Mouse (Mus musculus): ENCODE data around the gene Sf3b4. TPM values are rescaled to one million over a fixed set of nuclear protein-coding genes. Genes with fewer than 3 reads are reported as not detected.
A peak's percentile ranks its signal among the peaks of the same experiment; 100 is the strongest.

Sf3b4 gene
- polyA plus RNA-seq, 1 experiment from 2014 or later: 161 TPM

DNA sequence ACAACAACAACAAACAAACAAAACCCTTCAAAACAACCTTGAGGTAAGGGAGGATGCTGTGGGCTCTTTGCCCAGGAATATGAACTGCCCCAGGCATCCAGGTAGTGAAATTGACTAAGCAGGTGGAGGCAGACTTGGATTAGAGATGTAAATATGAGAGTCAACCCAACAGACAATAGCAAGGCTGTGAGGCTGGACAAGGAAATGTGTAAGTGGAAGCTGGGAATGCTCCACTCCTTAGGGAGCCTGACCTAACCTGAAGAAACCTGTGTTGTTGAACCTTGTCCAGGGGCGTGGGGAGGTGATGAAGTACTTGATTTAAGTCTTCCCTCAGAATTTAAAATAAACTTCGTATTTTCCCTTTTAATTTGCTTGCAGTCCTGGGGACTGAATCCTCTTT lies 6.8 kb downstream of the Sf3b4 start:
- 91% methylated on average over 2 of the region's 2 CpGs for WGBS
- no peak overlapping the region for H3K27ac ChIP-seq
- no peaks in the 10 kb centered on the region for H3K9me3 ChIP-seq (replicated peaks)
- H3K27me3 ChIP-seq: no peaks in the 10 kb centered on the region
- H3K36me3 ChIP-seq (ENCODE audit: poor library complexity, severe bottlenecking): peaks cover 48% of the 10 kb centered on the region
- H3K4me1 ChIP-seq: peaks cover 35% of the 10 kb centered on the region
- no peak overlapping the region for H3K4me2 ChIP-seq
- H3K4me3 ChIP-seq: no peak overlapping the region
- no peak for ATAC-seq
- no peak overlapping the region for H3K9ac ChIP-seq

DNA sequence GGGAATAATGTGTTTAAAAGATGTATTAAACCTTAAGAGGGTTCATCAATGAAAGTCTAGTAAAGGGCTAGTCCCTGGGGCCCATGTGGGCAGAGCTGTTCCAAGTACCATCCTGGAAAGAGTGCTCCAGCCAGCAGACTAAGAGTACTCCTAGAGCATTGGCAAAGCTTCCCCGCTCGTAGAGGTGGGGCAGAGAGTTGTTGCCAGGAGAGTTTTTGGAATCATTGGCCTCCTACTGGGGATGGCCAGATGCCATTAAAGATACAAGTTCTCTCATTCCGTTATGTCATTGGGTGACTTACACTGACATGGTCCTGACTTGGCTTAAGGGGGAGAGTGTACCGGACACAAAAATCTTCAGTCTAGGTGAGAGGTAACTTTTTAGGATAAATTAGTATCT lies 7.4 kb downstream of the Sf3b4 start:
- no peaks in the 10 kb centered on the region for H3K9me3 ChIP-seq (replicated peaks)
- H3K4me2 ChIP-seq: no peak overlapping the region
- no peak overlapping the region for H3K4me3 ChIP-seq
- H3K36me3 ChIP-seq (ENCODE audit: poor library complexity, severe bottlenecking): peaks cover 41% of the 10 kb centered on the region
- H3K4me1 ChIP-seq: peaks cover 28% of the 10 kb centered on the region
- H3K27me3 ChIP-seq: no peaks in the 10 kb centered on the region
- 66% methylated on average over 4 of the region's 4 CpGs for WGBS
- no peak for ATAC-seq
- no peak overlapping the region for H3K9ac ChIP-seq
- no peak overlapping the region for H3K27ac ChIP-seq

GRCm38 (mm10) chr3:96180727-96181477 lies 8.8 kb downstream of the Sf3b4 start, which contains the start of gene Sv2a:
Gene Sv2a, plus strand, starts transcription at chr3:96181151.
- peak; percentile 74 for ATAC-seq
- H3K9me3 ChIP-seq (replicated peaks): no peaks in the 10 kb centered on the region
- H3K27me3 ChIP-seq: no peaks in the 10 kb centered on the region
- peak within 1 kb of the TSS; percentile 59 for H3K4me3 ChIP-seq
- peaks cover 23% of the 10 kb centered on the region for H3K4me1 ChIP-seq
- H3K4me2 ChIP-seq: peak within 1 kb of the TSS; percentile 78
- peaks cover 35% of the 10 kb centered on the region for H3K36me3 ChIP-seq (ENCODE audit: poor library complexity, severe bottlenecking)
- 0% methylated on average over 11 of the region's 23 CpGs for WGBS
- peak within 1 kb of the TSS; percentile 84 for H3K9ac ChIP-seq
- peak within 1 kb of the TSS; percentile 61 for H3K27ac ChIP-seq

DNA sequence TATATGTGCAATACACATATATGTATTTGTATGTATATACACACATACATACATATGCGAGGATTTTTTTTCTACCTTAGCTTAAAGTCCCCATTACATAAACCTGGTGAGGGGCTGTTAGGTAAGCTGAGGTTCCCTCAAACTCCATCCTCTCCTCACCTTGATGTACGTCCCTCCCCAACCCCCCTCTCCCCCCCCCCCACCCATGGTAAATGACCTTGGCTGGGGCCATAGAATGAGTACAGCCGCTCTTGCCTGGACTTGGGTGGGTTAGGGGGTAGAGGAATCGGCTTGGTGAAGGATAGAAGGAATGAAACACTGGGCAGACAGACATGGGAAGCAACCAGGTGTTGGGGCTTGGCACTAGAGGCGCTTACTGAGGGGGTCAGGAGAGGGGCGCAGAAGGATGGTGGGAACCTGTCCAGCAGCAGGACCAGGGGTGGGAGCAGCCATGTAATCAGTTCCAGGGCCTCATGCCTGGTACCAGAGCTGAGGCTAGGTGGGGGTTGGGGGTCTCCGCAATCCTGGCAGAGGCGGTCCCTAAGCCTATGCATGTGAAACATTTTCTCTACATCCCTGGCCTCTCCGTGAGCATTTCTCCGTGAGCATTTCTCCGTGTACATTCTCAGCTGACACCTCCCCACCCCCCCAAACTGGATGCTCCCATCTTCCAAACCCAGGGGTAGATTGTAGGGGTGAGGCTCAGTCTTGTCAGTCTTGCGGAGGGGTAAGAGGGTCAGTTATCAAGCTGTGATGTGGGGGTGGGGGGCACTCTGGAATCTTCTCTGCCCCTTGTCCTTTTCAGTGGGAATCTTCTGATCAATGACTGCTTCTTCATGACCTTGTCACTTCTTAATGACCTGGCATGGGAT lies 9.6 kb downstream of the Sf3b4 start:
- Histone ChIP-seq H3K9me3 (replicated peaks) (no peaks in the 10 kb centered on the region), H3K27ac (0 out of 2 replicates have a peak overlapping the region, but pooled peaks have one; percentile 48), H3K4me3 (peak overlapping the region; percentile 59), H3K9ac (peak overlapping the region; percentile 84), H3K36me3 (ENCODE audit: poor library complexity, severe bottlenecking) (peaks cover 27% of the 10 kb centered on the region), H3K27me3 (no peaks in the 10 kb centered on the region), H3K4me2 (peak overlapping the region; percentile 78), H3K4me1 (peaks cover 23% of the 10 kb centered on the region)
- peak; percentile 39; the same call in 1 of the 2 replicates for ATAC-seq
- WGBS: 43% methylated on average over 12 of the region's 12 CpGs

- Histone ChIP-seq H3K4me1 (peaks cover 23% of the 10 kb centered on the region), H3K27ac (0 out of 2 replicates have a peak overlapping the region, but pooled peaks have one; percentile 48), H3K36me3 (ENCODE audit: poor library complexity, severe bottlenecking) (peaks cover 26% of the 10 kb centered on the region), H3K9ac (peak overlapping the region; percentile 84), H3K4me2 (peak overlapping the region; percentile 78), H3K9me3 (replicated peaks) (no peaks in the 10 kb centered on the region), H3K27me3 (no peaks in the 10 kb centered on the region), H3K4me3 (peak overlapping the region; percentile 59)
- WGBS: 26% methylated on average over 4 of the region's 4 CpGs
- no peak for ATAC-seq
Measured at GRCm38 (mm10) chr3:96182382-96182776, 10.2 kb downstream of the Sf3b4 start.

DNA sequence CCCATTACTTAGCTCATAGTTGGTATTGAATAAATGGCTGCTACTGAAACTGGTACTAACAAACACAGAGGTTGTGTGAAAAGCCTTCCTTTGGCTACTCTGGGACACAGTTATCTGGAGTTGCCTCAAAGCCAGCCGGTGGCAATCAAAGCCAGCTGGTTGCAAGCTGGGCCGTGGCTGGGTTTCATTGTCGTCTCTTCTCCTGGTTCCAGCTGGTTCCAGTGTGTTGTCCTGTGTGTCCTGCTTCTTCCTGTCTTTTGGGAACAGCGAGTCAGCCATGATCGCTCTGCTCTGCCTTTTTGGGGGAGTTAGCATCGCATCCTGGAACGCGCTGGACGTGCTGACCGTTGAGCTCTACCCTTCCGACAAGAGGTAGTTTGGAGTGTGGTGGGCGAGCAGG lies 20.8 kb downstream of the Sf3b4 start:
- 0 out of 2 replicates have a peak overlapping the region, but pooled peaks have one; percentile 6 for H3K9ac ChIP-seq
- no peaks in the 10 kb centered on the region for H3K27me3 ChIP-seq
- no peak overlapping the region for H3K4me3 ChIP-seq
- peaks cover 45% of the 10 kb centered on the region for H3K36me3 ChIP-seq (ENCODE audit: poor library complexity, severe bottlenecking)
- 67% methylated on average over 12 of the region's 12 CpGs for WGBS
- no peaks in the 10 kb centered on the region for H3K9me3 ChIP-seq (replicated peaks)
- no peak overlapping the region for H3K27ac ChIP-seq
- peaks cover 12% of the 10 kb centered on the region for H3K4me1 ChIP-seq
- ATAC-seq: no peak
- H3K4me2 ChIP-seq: no peak overlapping the region

DNA sequence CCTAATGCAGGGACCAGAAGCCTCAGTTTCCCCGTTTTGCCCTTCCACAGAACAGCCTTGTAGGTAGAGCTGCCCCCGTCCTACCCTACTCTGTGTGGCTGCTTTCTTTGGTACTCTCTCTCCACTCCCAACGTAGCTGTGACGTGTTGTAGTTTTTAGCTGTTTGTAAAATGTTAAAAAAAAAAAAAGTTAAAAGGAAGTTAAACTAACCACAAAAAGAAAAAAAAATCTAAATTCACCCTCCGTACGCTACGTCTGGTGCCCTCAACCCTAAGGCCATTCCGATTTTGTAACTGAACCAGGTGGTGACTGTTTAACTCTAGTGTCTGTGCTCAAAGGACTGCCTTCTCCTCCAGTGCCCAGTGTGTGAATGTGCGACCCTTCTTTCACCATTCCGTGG lies 22.8 kb downstream of the Sf3b4 start:
- Histone ChIP-seq H3K36me3 (ENCODE audit: poor library complexity, severe bottlenecking) (peaks cover 31% of the 10 kb centered on the region), H3K9me3 (replicated peaks) (no peaks in the 10 kb centered on the region), H3K9ac (no peak overlapping the region), H3K4me1 (peaks cover 15% of the 10 kb centered on the region), H3K27ac (no peak overlapping the region), H3K27me3 (no peaks in the 10 kb centered on the region), H3K4me2 (no peak overlapping the region), H3K4me3 (no peak overlapping the region)
- WGBS: 94% methylated on average over 10 of the region's 10 CpGs
- ATAC-seq: no peak

GRCm38 (mm10) chr3:96195616-96196313 lies 23.6 kb downstream of the Sf3b4 start:
- H3K27me3 ChIP-seq: no peaks in the 10 kb centered on the region
- H3K4me3 ChIP-seq: no peak overlapping the region
- H3K27ac ChIP-seq: no peak overlapping the region
- no peak overlapping the region for H3K9ac ChIP-seq
- H3K36me3 ChIP-seq (ENCODE audit: poor library complexity, severe bottlenecking): peaks cover 23% of the 10 kb centered on the region
- peak overlapping the region; percentile 97 for H3K4me2 ChIP-seq
- H3K4me1 ChIP-seq: peaks cover 15% of the 10 kb centered on the region
- whole genome bisulfite sequencing: 91% methylated on average over 11 of the region's 11 CpGs
- H3K9me3 ChIP-seq (replicated peaks): no peaks in the 10 kb centered on the region
- no peak for ATAC-seq

GRCm38 (mm10) chr3:96196437-96197128 lies 24.5 kb downstream of the Sf3b4 start:
- H3K27ac ChIP-seq: peak overlapping the region; percentile 96
- peak overlapping the region; percentile 97 for H3K4me2 ChIP-seq
- 21% methylated on average over 27 of the region's 27 CpGs for WGBS
- H3K4me1 ChIP-seq: peaks cover 15% of the 10 kb centered on the region
- H3K4me3 ChIP-seq: peak overlapping the region; percentile 62
- H3K9ac ChIP-seq: peak overlapping the region; percentile 94
- peak; percentile 9; the same call in 1 of the 2 replicates for ATAC-seq
- no peaks in the 10 kb centered on the region for H3K27me3 ChIP-seq
- no peaks in the 10 kb centered on the region for H3K9me3 ChIP-seq (replicated peaks)
- peaks cover 23% of the 10 kb centered on the region; the same call in 1 of the 2 replicates for H3K36me3 ChIP-seq (ENCODE audit: poor library complexity, severe bottlenecking)

DNA sequence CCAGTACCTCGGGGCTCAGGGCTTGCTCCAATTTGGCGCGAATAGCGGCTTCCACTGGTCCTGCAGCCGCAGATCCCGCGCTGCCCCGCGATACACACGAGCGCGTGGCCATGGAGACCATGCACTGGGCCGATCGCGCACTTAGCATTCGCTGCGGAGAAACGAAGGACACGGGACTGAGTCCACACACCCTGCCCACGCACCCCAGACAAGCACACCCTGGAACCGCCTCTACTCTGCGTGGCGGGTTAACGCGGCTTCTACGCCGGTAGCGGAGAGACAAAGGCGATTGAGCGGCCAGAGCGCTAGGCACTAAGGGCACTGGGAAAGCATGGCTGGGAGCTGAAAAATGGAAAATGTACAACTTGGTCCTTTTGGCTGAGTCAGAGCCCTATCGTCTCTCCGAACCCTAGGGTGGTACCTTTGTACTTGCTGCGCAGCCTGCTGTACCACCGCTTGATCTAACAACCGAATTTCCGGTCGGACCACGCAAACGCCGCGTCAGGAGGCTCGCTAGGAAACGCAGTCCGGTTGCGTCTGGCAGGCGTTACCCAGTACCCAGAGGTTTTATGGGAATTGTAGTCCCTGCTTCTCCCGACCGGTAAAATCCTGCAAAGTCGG lies 25.1 kb downstream of the Sf3b4 start:
- peak overlapping the region; percentile 62 for H3K4me3 ChIP-seq
- H3K9me3 ChIP-seq (replicated peaks): no peaks in the 10 kb centered on the region
- peak overlapping the region; percentile 97 for H3K4me2 ChIP-seq
- H3K27me3 ChIP-seq: no peaks in the 10 kb centered on the region
- peak overlapping the region; percentile 94 for H3K9ac ChIP-seq
- under 1% methylated on average over 50 of the region's 50 CpGs for WGBS
- H3K27ac ChIP-seq: peak overlapping the region; percentile 96
- H3K4me1 ChIP-seq: peaks cover 15% of the 10 kb centered on the region
- peaks cover 23% of the 10 kb centered on the region; the same call in 1 of the 2 replicates for H3K36me3 ChIP-seq (ENCODE audit: poor library complexity, severe bottlenecking)
- ATAC-seq: peak; percentile 95

DNA sequence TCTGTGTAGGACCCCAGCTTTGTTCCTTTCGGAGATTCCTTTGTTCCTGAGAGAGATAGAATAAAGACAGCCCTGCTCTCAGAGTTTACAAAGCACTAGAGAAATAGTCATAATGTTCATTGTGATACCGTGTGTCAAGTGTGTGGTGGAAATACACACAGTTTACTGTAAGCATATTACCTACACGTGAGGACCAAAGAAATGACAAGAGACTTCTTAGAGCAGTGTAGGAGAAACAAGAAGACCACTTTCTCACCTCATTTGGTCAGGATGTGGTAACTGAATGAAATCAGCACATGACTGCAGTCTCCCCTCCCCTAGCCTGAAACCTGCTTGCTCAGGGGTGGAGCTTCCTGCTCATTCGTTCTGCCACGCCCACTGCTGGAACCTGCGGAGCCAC lies 26.0 kb downstream of the Sf3b4 start:
- no peaks in the 10 kb centered on the region for H3K9me3 ChIP-seq (replicated peaks)
- no peak overlapping the region for H3K27ac ChIP-seq
- H3K4me1 ChIP-seq: peaks cover 15% of the 10 kb centered on the region
- peaks cover 20% of the 10 kb centered on the region; the same call in 1 of the 2 replicates for H3K36me3 ChIP-seq (ENCODE audit: poor library complexity, severe bottlenecking)
- H3K27me3 ChIP-seq: no peaks in the 10 kb centered on the region
- ATAC-seq: peak; percentile 31
- peak overlapping the region; percentile 97 for H3K4me2 ChIP-seq
- H3K4me3 ChIP-seq: peak overlapping the region; percentile 62
- WGBS: 6% methylated on average over 6 of the region's 6 CpGs
- peak overlapping the region; percentile 14; the same call in 1 of the 2 replicates for H3K9ac ChIP-seq

Data from forebrain, embryonic 13.5 days (tissue).